Mouse (Mus musculus): ENCODE data around the gene Pptc7. TPM values are rescaled to one million over a fixed set of nuclear protein-coding genes. Genes with fewer than 3 reads are reported as not detected.
"Not testable (repeated sequence)": the region's sequence is repeated elsewhere in the genome, so short reads cannot be mapped to it uniquely, and the experiment has no call there.

Gene Pptc7
- polyA plus RNA-seq, 1 experiment from 2014 or later = 3.7 TPM

DNA sequence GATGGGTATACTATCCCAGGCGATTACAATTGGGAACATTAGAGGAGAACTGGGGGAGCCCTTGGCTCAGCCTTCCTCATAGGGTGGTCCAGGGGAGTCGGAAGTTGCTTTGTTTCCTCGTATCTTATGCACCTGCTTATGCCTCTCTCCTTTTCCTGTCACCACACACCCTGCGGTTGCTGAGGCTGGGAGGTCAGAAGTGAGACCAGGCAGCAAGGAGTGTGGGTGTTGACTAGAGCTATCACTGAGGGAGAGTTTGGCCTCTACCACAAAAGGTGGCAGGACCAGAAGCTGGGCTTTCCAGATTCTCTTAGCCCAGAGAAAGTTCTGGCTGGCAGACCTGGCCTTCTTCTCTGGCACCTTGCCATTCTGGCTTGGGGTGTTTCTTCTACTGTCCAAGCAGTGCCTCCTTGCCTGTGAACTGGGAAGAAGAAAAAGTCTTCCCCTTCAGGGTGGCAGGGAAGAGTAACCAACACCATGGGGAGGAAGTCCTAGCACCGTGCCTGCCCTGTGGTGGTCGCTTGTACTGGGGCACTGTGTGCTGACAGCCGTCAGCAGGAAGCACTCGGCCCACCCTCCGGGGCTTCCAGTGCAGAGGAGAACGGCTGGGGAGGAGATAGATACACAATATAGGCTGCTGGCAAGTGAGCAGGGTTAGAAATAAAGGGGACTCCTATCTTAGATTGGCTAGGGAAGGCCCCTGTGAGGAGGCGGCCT, 33.3 kb downstream of the Pptc7 start:
- Histone ChIP-seq H3K4me1 (replicated peaks) (peaks cover 14% of the 10 kb centered on the region), H3K27ac (replicated peaks) (no peak overlapping the region), H3K9ac (no peak overlapping the region), H3K4me2 (no peak overlapping the region), H3K4me3 (replicated peaks) (no peak overlapping the region), H3K9me3 (replicated peaks) (no peaks in the 10 kb centered on the region), H3K36me3 (replicated peaks) (peaks cover 71% of the 10 kb centered on the region), H3K27me3 (no peaks in the 10 kb centered on the region)
- ATAC-seq (ENCODE audit: insufficient read depth) = no peak
- 41% methylated on average over 11 of the region's 11 CpGs for WGBS (ENCODE audit: insufficient replicate concordance)

DNA sequence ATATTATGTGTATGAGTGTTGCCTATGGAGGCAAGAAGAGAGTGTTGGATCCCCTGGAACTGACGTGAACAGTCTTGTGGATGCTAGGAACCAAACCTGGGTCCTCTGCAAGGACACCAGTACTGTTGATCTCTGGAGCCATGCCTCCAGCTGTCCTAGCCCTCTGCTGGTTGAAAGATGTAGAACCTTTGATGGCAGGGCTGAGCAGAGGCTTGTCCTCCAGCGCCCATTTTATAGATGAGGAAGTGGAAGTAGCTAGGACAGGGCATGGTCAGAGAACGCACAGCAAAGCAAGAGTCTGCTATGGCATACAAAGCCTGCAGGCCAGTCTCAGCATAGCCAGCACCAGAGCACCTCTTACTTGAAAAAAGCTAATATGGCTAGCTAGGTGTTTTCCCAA, 33.9 kb downstream of the Pptc7 start:
- no peak for ATAC-seq (ENCODE audit: insufficient read depth)
- no peaks in the 10 kb centered on the region for H3K9me3 ChIP-seq (replicated peaks)
- 47% methylated on average over 3 of the region's 3 CpGs for WGBS (ENCODE audit: insufficient replicate concordance)
- H3K36me3 ChIP-seq (replicated peaks) = peaks cover 70% of the 10 kb centered on the region
- no peak overlapping the region for H3K4me2 ChIP-seq
- no peak overlapping the region for H3K9ac ChIP-seq
- H3K4me3 ChIP-seq (replicated peaks) = no peak overlapping the region
- H3K4me1 ChIP-seq (replicated peaks) = peaks cover 14% of the 10 kb centered on the region
- no peaks in the 10 kb centered on the region for H3K27me3 ChIP-seq
- no peak overlapping the region for H3K27ac ChIP-seq (replicated peaks)

DNA sequence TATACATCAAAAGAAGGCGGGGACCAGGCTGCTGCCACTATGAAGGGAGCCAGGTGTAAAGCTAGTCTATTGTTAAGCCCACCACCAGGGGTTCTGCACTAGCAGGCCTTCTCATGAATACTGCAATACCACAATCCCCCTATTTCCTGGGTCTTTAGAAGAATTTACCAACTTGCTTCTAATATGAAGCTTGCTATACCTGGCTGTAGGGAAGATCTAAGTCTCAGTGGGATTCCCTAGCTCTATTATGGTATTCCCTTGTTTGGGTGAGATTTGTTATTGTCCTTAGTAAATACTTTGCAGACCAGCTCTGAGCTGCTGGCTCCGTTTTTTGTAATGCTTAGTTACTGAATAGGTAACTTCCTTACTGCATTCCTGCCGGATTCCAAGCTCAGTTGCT, 34.8 kb downstream of the Pptc7 start:
- WGBS (ENCODE audit: insufficient replicate concordance) = 77% methylated on average over 3 of the region's 3 CpGs
- peaks cover 64% of the 10 kb centered on the region for H3K36me3 ChIP-seq (replicated peaks)
- H3K27ac ChIP-seq (replicated peaks); H3K4me3 ChIP-seq (replicated peaks); ATAC-seq (ENCODE audit: insufficient read depth); H3K9me3 ChIP-seq (replicated peaks); H3K27me3 ChIP-seq; H3K4me2 ChIP-seq; H3K9ac ChIP-seq: not testable (repeated sequence)
- H3K4me1 ChIP-seq (replicated peaks) = peaks cover 14% of the 10 kb centered on the region

DNA sequence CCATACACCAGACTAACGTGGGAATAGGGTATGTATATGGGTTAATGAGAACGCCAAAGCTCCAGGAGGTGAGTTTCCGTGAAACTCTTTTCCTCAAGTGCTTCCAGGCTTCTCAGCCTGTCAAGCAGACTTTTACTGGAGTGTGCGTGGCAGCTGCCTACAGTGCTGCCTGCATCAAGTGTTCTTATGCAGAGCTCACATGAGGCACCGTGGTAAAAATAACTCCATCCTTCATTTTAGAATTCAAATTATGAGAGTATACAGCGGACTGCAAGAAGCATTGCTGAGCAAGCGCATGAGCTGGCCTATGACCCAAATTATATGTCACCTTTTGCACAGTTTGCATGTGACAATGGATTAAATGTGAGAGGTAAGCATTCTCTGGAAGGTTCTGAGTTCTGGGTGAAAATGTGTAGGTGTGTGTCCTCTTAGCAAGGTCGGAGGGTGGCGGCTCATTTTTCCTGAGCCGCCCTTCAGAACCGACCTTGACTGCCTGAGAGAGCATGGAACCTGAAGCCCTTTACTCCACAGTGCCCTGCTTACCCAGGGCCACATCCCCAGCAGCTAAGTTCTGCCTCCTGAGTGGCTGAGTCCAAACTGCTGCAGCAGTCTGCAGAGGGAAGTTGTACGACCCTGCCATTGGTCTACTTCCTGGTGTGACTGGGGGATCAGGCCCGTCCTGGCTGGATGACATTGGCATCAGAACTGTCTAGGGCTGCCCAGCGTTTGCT, 35.5 kb downstream of the Pptc7 start:
- H3K27ac ChIP-seq (replicated peaks) = no peak overlapping the region
- no peak overlapping the region for H3K4me2 ChIP-seq
- 74% methylated on average over 14 of the region's 14 CpGs for WGBS (ENCODE audit: insufficient replicate concordance)
- no peak for ATAC-seq (ENCODE audit: insufficient read depth)
- no peaks in the 10 kb centered on the region for H3K27me3 ChIP-seq
- no peak overlapping the region for H3K9ac ChIP-seq
- no peak overlapping the region for H3K4me3 ChIP-seq (replicated peaks)
- H3K4me1 ChIP-seq (replicated peaks) = peaks cover 11% of the 10 kb centered on the region
- peaks cover 67% of the 10 kb centered on the region for H3K36me3 ChIP-seq (replicated peaks)
- H3K9me3 ChIP-seq (replicated peaks) = no peaks in the 10 kb centered on the region

DNA sequence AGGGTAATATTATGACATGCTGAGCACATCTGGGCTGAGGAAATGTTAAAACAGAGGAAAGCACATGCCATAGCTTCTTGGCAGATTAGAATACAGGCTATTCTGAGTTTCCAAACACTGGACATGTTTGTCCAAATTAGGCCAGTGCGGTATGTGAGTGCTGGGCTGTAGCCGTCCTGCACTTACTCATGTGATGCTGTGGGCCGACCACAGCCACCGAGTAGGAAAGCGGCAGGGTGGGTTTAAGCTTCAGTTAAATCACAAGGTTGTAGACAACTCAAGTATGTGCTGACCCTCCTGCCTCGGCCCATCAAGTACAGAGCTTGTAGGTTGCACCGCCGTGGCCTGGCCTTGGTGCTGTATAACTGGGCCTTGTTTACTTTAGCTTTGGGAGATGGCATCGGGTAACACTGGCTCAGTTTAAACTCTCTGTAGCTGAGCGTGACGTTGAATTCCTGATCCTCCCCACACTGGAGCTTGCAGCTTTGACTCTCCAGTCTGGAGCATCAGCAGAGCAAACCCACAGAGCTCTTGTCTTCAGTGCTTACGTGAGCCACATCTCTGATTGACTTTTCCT, 36.1 kb downstream of the Pptc7 start:
- no peak for ATAC-seq (ENCODE audit: insufficient read depth)
- Histone ChIP-seq H3K4me2 (no peak overlapping the region), H3K27ac (replicated peaks) (no peak overlapping the region), H3K9ac (no peak overlapping the region), H3K4me1 (replicated peaks) (peaks cover 5% of the 10 kb centered on the region; the same call in 1 of the 2 replicates), H3K4me3 (replicated peaks) (no peak overlapping the region), H3K36me3 (replicated peaks) (peaks cover 72% of the 10 kb centered on the region), H3K27me3 (no peaks in the 10 kb centered on the region), H3K9me3 (replicated peaks) (no peaks in the 10 kb centered on the region)
- 75% methylated on average over 12 of the region's 12 CpGs for WGBS (ENCODE audit: insufficient replicate concordance)

DNA sequence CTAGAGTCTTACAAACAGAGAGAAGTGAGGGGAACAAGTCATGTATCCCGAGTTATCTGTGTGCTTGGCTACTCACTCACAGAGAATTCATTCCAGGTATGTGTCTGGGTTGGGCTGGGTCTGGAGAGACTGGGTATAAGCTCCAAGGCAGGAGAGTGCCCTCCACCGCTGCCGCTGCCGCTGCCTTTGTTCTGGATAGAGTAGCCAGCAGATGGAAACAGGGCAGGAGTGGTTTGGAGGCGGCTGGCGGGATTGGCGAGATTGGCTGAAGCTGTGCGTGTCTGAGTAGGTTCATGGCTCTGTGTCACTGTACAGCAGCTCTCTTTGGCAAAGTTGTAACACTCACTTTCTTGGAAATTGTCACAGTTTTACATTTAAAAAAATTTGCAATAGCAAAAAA, 39.4 kb downstream of the Pptc7 start:
- 86% methylated on average over 8 of the region's 8 CpGs for WGBS (ENCODE audit: insufficient replicate concordance)
- no peak overlapping the region for H3K4me3 ChIP-seq (replicated peaks)
- peaks cover 55% of the 10 kb centered on the region for H3K36me3 ChIP-seq (replicated peaks)
- no peaks in the 10 kb centered on the region for H3K27me3 ChIP-seq
- H3K9me3 ChIP-seq (replicated peaks) = no peaks in the 10 kb centered on the region
- H3K4me2 ChIP-seq = no peak overlapping the region
- H3K4me1 ChIP-seq (replicated peaks) = no peaks in the 10 kb centered on the region
- ATAC-seq (ENCODE audit: insufficient read depth) = no peak
- no peak overlapping the region for H3K27ac ChIP-seq (replicated peaks)
- no peak overlapping the region for H3K9ac ChIP-seq

DNA sequence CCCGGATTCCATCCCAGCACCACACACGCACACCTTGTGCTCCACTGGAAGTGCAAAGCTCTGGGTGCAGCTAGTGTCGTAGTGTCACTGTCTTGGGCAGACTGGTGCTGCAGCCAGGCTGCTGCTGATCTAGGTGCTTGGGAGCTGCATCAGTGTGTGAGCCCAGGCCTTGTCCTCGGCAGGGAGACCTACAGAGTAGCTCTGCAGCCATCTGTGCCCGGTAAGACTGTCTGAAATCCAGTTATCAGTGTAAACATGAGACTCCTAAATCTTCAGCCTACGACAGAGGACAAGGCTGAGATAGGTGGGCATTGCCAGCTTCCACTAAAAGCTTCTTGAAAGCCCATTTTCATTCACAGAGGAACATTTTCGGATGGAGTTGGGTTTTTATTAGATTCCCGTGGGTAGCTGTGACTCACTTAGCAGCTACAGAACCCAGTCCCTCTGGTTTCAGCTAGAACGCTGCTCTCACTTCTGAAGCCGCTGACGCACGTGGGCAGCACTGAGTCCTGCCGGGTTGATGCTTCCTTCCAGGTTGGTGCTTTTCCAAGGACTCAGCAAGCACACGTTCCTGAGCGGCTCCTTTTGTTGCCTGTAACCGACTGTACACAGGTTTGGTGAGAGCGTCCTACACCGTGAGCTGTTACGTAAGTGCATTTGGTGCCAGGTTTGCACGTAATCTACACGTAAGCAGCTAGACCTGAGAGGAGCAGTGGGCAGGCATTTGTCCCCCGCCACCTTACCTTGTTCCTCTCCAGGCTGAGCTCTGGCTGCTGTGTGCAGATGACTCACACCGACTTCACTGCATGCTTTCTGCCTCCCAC, 40.7 kb downstream of the Pptc7 start:
- H3K27ac ChIP-seq (replicated peaks) = no peak overlapping the region
- no peak for ATAC-seq (ENCODE audit: insufficient read depth)
- H3K4me2 ChIP-seq = no peak overlapping the region
- H3K27me3 ChIP-seq = no peaks in the 10 kb centered on the region
- no peaks in the 10 kb centered on the region for H3K9me3 ChIP-seq (replicated peaks)
- H3K4me1 ChIP-seq (replicated peaks) = no peaks in the 10 kb centered on the region
- no peak overlapping the region for H3K4me3 ChIP-seq (replicated peaks)
- no peak overlapping the region for H3K9ac ChIP-seq
- peaks cover 48% of the 10 kb centered on the region for H3K36me3 ChIP-seq (replicated peaks)
- WGBS (ENCODE audit: insufficient replicate concordance) = 84% methylated on average over 23 of the region's 23 CpGs

DNA sequence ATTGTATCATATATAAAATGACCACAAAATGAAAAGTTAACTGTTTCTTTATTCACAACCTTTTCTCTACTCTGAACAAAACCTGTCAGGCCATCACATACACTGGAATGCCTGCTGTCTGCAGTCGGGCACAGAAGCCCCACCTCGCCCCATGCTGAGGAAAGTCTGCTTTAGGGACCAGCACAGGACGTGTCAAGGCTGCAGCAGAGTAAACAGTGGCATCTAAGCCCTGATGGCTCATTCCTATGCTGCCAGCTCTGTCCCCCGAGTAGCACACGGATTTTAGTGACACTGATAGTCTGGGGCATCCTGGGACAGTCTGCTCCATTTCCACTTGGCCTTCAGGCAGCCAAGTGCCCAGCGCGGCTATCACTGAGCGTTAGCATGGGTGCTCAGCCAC, 41.3 kb downstream of the Pptc7 start:
- WGBS (ENCODE audit: insufficient replicate concordance) = 80% methylated on average over 8 of the region's 8 CpGs

DNA sequence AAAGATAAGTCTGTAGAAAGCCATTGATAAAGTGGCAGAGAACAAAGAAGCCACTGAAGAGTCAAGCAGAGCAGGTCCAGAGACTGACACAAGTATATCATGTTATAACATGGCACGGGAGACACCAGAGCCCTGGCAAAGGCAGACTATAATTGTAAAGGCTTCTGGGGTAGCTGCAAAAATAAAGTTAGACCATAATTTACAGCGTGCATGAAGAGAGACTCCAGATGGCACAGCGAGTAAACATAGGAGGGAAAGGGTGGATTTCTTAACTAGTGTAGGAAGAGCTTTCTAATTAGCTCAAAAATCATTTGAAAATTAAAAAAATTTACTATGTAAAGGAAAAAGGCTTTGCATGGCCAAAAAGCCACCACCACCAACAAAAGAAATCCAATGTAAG, 43.1 kb downstream of the Pptc7 start:
- 78% methylated on average over 3 of the region's 3 CpGs for WGBS (ENCODE audit: insufficient replicate concordance)
- no peak for ATAC-seq (ENCODE audit: insufficient read depth)
- Histone ChIP-seq H3K4me1 (replicated peaks) (no peaks in the 10 kb centered on the region), H3K4me3 (replicated peaks) (no peak overlapping the region), H3K27ac (replicated peaks) (no peak overlapping the region), H3K27me3 (no peaks in the 10 kb centered on the region), H3K9me3 (replicated peaks) (no peaks in the 10 kb centered on the region), H3K9ac (no peak overlapping the region), H3K4me2 (no peak overlapping the region), H3K36me3 (replicated peaks) (peaks cover 24% of the 10 kb centered on the region)

More for the DNA sequence above, 41.3 kb downstream of the Pptc7 start:
- H3K9me3 ChIP-seq (replicated peaks) = no peaks in the 10 kb centered on the region
- H3K9ac ChIP-seq = no peak overlapping the region
- H3K4me2 ChIP-seq = no peak overlapping the region
- no peak overlapping the region for H3K4me3 ChIP-seq (replicated peaks)
- H3K27ac ChIP-seq (replicated peaks) = no peak overlapping the region
- no peaks in the 10 kb centered on the region for H3K4me1 ChIP-seq (replicated peaks)
- peaks cover 42% of the 10 kb centered on the region for H3K36me3 ChIP-seq (replicated peaks)
- no peak for ATAC-seq (ENCODE audit: insufficient read depth)
- H3K27me3 ChIP-seq = no peaks in the 10 kb centered on the region

DNA sequence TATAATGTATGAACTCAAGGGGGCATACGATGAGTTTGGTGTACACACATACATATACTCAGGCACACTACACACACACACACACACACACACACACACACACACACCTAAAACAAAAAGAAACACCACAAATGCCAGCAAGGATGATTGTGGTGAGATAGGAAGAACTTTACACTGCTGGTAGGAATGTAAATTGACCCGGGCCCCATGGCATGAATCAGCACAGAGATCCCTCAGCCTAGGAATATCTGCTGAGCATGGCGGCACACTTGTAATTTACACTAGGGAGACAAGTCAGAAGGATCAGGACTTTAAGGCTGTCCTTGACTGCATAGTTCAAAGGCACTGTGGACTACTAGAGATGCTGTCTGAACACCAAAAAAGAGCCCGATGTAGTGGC, 46.1 kb downstream of the Pptc7 start:
- WGBS (ENCODE audit: insufficient replicate concordance) = 62% methylated on average over 4 of the region's 4 CpGs
- Histone ChIP-seq H3K4me3 (replicated peaks) (no peak overlapping the region), H3K4me2 (no peak overlapping the region), H3K9ac (no peak overlapping the region), H3K9me3 (replicated peaks) (no peaks in the 10 kb centered on the region), H3K27me3 (no peaks in the 10 kb centered on the region), H3K4me1 (replicated peaks) (no peaks in the 10 kb centered on the region), H3K27ac (replicated peaks) (no peak overlapping the region), H3K36me3 (replicated peaks) (peaks cover 5% of the 10 kb centered on the region; the same call in 1 of the 2 replicates)
- no peak for ATAC-seq (ENCODE audit: insufficient read depth)

DNA sequence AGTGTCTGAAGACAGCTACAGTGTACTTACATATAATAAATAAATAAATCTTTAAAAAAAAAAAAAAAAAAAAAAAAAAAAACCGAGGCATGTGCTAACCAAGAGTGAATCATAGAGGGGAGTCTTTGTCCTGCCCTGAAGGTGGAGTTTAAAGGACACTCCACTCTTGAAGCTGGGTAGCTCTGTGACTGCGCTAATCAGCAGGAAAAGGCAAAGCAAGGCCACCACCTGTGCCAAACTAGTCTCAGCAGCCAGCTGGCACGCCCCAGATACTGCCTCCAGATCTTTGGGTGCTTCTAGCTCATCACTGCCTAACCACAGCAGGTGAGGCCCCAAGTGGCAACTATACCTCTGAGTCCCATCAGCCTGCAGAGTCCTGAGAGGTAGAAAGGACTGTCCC, 50.5 kb downstream of the Pptc7 start:
- H3K9ac ChIP-seq = no peak overlapping the region
- no peak overlapping the region for H3K27ac ChIP-seq (replicated peaks)
- H3K4me2 ChIP-seq = no peak overlapping the region
- no peak overlapping the region for H3K4me3 ChIP-seq (replicated peaks)
- no peaks in the 10 kb centered on the region for H3K27me3 ChIP-seq
- no peaks in the 10 kb centered on the region for H3K9me3 ChIP-seq (replicated peaks)
- no peaks in the 10 kb centered on the region for H3K4me1 ChIP-seq (replicated peaks)
- no peak for ATAC-seq (ENCODE audit: insufficient read depth)
- 51% methylated on average over 3 of the region's 3 CpGs for WGBS (ENCODE audit: insufficient replicate concordance)
- no peaks in the 10 kb centered on the region for H3K36me3 ChIP-seq (replicated peaks)

All from liver, embryonic 15.5 days (tissue).